Mouse (Mus musculus): ENCODE measurements at regions not wholly inside any gene's neighbourhood (a gene's known extent, or its start where the extent isn't known, plus 50 kb on each side); places are given as distances from the start of the nearest gene placed in this dataset.
A peak's percentile ranks its signal among the peaks of the same experiment; 100 is the strongest.

- no peaks in the 10 kb centered on the region for H3K27me3 ChIP-seq
- no peak overlapping the region for H3K27ac ChIP-seq (replicated peaks)
- H3K36me3 ChIP-seq, result no peaks in the 10 kb centered on the region
- no peak overlapping the region for H3K9ac ChIP-seq (replicated peaks)
- H3K4me1 ChIP-seq, result no peaks in the 10 kb centered on the region
- H3K9me3 ChIP-seq, result no peaks in the 10 kb centered on the region
- H3K4me3 ChIP-seq, result no peak overlapping the region
- no peak overlapping the region for H3K4me2 ChIP-seq (replicated peaks)
- 88% methylated on average over 2 of the region's 2 CpGs for WGBS
- no peak for ATAC-seq (replicated peaks)
Observed at GRCm38 (mm10) chr15:52783940-52784339, 1100.8 kb upstream of the Gm7489 start.

- H3K36me3 ChIP-seq, result no peaks in the 10 kb centered on the region
- no peak for ATAC-seq (replicated peaks)
- no peaks in the 10 kb centered on the region for H3K27me3 ChIP-seq
- H3K4me1 ChIP-seq, result no peaks in the 10 kb centered on the region
- no peaks in the 10 kb centered on the region for H3K9me3 ChIP-seq
- H3K9ac ChIP-seq (replicated peaks), result no peak overlapping the region
- no peak overlapping the region for H3K27ac ChIP-seq (replicated peaks)
- H3K4me2 ChIP-seq (replicated peaks), result no peak overlapping the region
- 85% methylated on average over 3 of the region's 3 CpGs for WGBS
- H3K4me3 ChIP-seq, result no peak overlapping the region
Observed at GRCm38 (mm10) chr15:52785196-52785595, 1099.5 kb upstream of the Gm7489 start.

- WGBS, result 89% methylated on average over 8 of the region's 8 CpGs
- Histone ChIP-seq H3K4me3 (no peak overlapping the region), H3K4me2 (replicated peaks) (no peak overlapping the region), H3K27ac (replicated peaks) (no peak overlapping the region), H3K9me3 (no peaks in the 10 kb centered on the region), H3K36me3 (no peaks in the 10 kb centered on the region), H3K4me1 (no peaks in the 10 kb centered on the region), H3K27me3 (no peaks in the 10 kb centered on the region), H3K9ac (replicated peaks) (no peak overlapping the region)
- no peak for ATAC-seq (replicated peaks)
Observed at GRCm38 (mm10) chr15:52785976-52786375, 1098.7 kb upstream of the Gm7489 start.

- no peaks in the 10 kb centered on the region for H3K9me3 ChIP-seq
- H3K36me3 ChIP-seq, result no peaks in the 10 kb centered on the region
- WGBS, result 90% methylated on average over 4 of the region's 4 CpGs
- H3K27me3 ChIP-seq, result no peaks in the 10 kb centered on the region
- H3K27ac ChIP-seq (replicated peaks), result no peak overlapping the region
- H3K4me2 ChIP-seq (replicated peaks), result no peak overlapping the region
- H3K4me3 ChIP-seq, result no peak overlapping the region
- no peaks in the 10 kb centered on the region for H3K4me1 ChIP-seq
- no peak overlapping the region for H3K9ac ChIP-seq (replicated peaks)
- no peak for ATAC-seq (replicated peaks)
Observed at GRCm38 (mm10) chr15:52805479-52806199, 1079.1 kb upstream of the Gm7489 start.

GRCm38 (mm10) chr15:52808622-52809021, 1076.1 kb upstream of the Gm7489 start:
- H3K9ac ChIP-seq (replicated peaks), result no peak overlapping the region
- no peaks in the 10 kb centered on the region for H3K27me3 ChIP-seq
- no peak overlapping the region for H3K27ac ChIP-seq (replicated peaks)
- WGBS, result 65% methylated on average over 3 of the region's 3 CpGs
- no peak overlapping the region for H3K4me2 ChIP-seq (replicated peaks)
- no peaks in the 10 kb centered on the region for H3K9me3 ChIP-seq
- ATAC-seq (replicated peaks), result no peak
- H3K36me3 ChIP-seq, result no peaks in the 10 kb centered on the region
- no peak overlapping the region for H3K4me3 ChIP-seq
- no peaks in the 10 kb centered on the region for H3K4me1 ChIP-seq

- Histone ChIP-seq H3K4me3 (no peak overlapping the region), H3K9me3 (no peaks in the 10 kb centered on the region), H3K4me2 (replicated peaks) (no peak overlapping the region), H3K4me1 (no peaks in the 10 kb centered on the region), H3K36me3 (no peaks in the 10 kb centered on the region), H3K27me3 (no peaks in the 10 kb centered on the region), H3K9ac (replicated peaks) (no peak overlapping the region), H3K27ac (replicated peaks) (no peak overlapping the region)
- WGBS, result 89% methylated on average over 6 of the region's 6 CpGs
- ATAC-seq (replicated peaks), result no peak
Observed at GRCm38 (mm10) chr15:52820796-52821195, 1063.9 kb upstream of the Gm7489 start.

GRCm38 (mm10) chr15:52836896-52837295, 1047.8 kb upstream of the Gm7489 start:
- whole genome bisulfite sequencing, result 94% methylated on average over 2 of the region's 2 CpGs
- H3K9ac ChIP-seq (replicated peaks), result no peak overlapping the region
- H3K27ac ChIP-seq (replicated peaks), result no peak overlapping the region
- no peaks in the 10 kb centered on the region for H3K9me3 ChIP-seq
- no peaks in the 10 kb centered on the region for H3K27me3 ChIP-seq
- no peak overlapping the region for H3K4me2 ChIP-seq (replicated peaks)
- no peak overlapping the region for H3K4me3 ChIP-seq
- no peak for ATAC-seq (replicated peaks)
- H3K36me3 ChIP-seq, result no peaks in the 10 kb centered on the region
- H3K4me1 ChIP-seq, result no peaks in the 10 kb centered on the region

- no peak for ATAC-seq (replicated peaks)
- H3K27ac ChIP-seq (replicated peaks), result no peak overlapping the region
- H3K4me3 ChIP-seq, result no peak overlapping the region
- H3K4me1 ChIP-seq, result no peaks in the 10 kb centered on the region
- no peak overlapping the region for H3K4me2 ChIP-seq (replicated peaks)
- H3K36me3 ChIP-seq, result no peaks in the 10 kb centered on the region
- no peak overlapping the region for H3K9ac ChIP-seq (replicated peaks)
- H3K9me3 ChIP-seq, result no peaks in the 10 kb centered on the region
- no peaks in the 10 kb centered on the region for H3K27me3 ChIP-seq
Observed at GRCm38 (mm10) chr15:52848132-52848531, 1036.6 kb upstream of the Gm7489 start.

GRCm38 (mm10) chr15:52858682-52859081, 1026.0 kb upstream of the Gm7489 start:
- WGBS, result 90% methylated on average over 4 of the region's 4 CpGs
- H3K4me2 ChIP-seq (replicated peaks), result no peak overlapping the region
- ATAC-seq (replicated peaks), result no peak

GRCm38 (mm10) chr15:52863494-52863893, 1021.2 kb upstream of the Gm7489 start:
- 88% methylated on average over 4 of the region's 4 CpGs for WGBS
- no peak overlapping the region for H3K9ac ChIP-seq (replicated peaks)
- no peaks in the 10 kb centered on the region for H3K27me3 ChIP-seq
- no peaks in the 10 kb centered on the region for H3K4me1 ChIP-seq
- H3K27ac ChIP-seq (replicated peaks), result no peak overlapping the region
- no peak for ATAC-seq (replicated peaks)
- H3K4me2 ChIP-seq (replicated peaks), result no peak overlapping the region
- H3K9me3 ChIP-seq, result no peaks in the 10 kb centered on the region
- no peaks in the 10 kb centered on the region for H3K36me3 ChIP-seq
- H3K4me3 ChIP-seq, result no peak overlapping the region

More at GRCm38 (mm10) chr15:52858682-52859081, 1026.0 kb upstream of the Gm7489 start:
- Histone ChIP-seq H3K9me3 (no peaks in the 10 kb centered on the region), H3K27ac (replicated peaks) (no peak overlapping the region), H3K36me3 (no peaks in the 10 kb centered on the region), H3K27me3 (no peaks in the 10 kb centered on the region), H3K4me3 (no peak overlapping the region), H3K4me1 (no peaks in the 10 kb centered on the region), H3K9ac (replicated peaks) (no peak overlapping the region)

GRCm38 (mm10) chr15:52892244-52892950, 992.3 kb upstream of the Gm7489 start:
- Histone ChIP-seq H3K4me3 (no peak overlapping the region), H3K27me3 (no peaks in the 10 kb centered on the region), H3K4me2 (replicated peaks) (no peak overlapping the region), H3K36me3 (no peaks in the 10 kb centered on the region), H3K9me3 (no peaks in the 10 kb centered on the region), H3K4me1 (no peaks in the 10 kb centered on the region), H3K9ac (replicated peaks) (no peak overlapping the region), H3K27ac (replicated peaks) (no peak overlapping the region)
- WGBS, result 68% methylated on average over 9 of the region's 9 CpGs
- ATAC-seq (replicated peaks), result 0 out of 2 replicates have a peak, but pooled peaks have one; percentile 67

GRCm38 (mm10) chr15:52898107-52898506, 986.6 kb upstream of the Gm7489 start:
- Histone ChIP-seq H3K27me3 (no peaks in the 10 kb centered on the region), H3K36me3 (no peaks in the 10 kb centered on the region), H3K4me1 (no peaks in the 10 kb centered on the region), H3K9ac (replicated peaks) (no peak overlapping the region), H3K9me3 (no peaks in the 10 kb centered on the region), H3K4me2 (replicated peaks) (no peak overlapping the region), H3K4me3 (no peak overlapping the region), H3K27ac (replicated peaks) (no peak overlapping the region)
- WGBS, result 75% methylated on average over 1 of the region's 1 CpGs
- no peak for ATAC-seq (replicated peaks)
